Mouse (Mus musculus): ENCODE results near the gene Hus1. TPM values are rescaled to one million over a fixed set of nuclear protein-coding genes. Genes with fewer than 3 reads are reported as not detected.

Hus1 gene
- polyA plus RNA-seq, 1 experiment from 2014 or later, result 17.3 TPM

- Histone ChIP-seq H3K4me2 (ENCODE audit: low read depth, low read length) (no peak overlapping the region), H3K9ac (ENCODE audit: low read length) (no peak overlapping the region), H3K4me3 (ENCODE audit: low read length) (no peak overlapping the region), H3K27me3 (ENCODE audit: control insufficient read depth, insufficient read depth, low read depth, low read length) (peaks cover 7% of the 10 kb centered on the region), H3K36me3 (ENCODE audit: control insufficient read depth, insufficient read depth, low read length) (no peaks in the 10 kb centered on the region), H3K4me1 (replicated peaks; ENCODE audit: control insufficient read depth, insufficient read depth, low read length) (peaks cover 4% of the 10 kb centered on the region), H3K27ac (ENCODE audit: low read length) (no peak overlapping the region), H3K9me3 (ENCODE audit: control insufficient read depth, low read length) (no peaks in the 10 kb centered on the region)
- no peak for ATAC-seq (ENCODE audit: low read depth)
- WGBS, result 45% methylated on average over 5 of the region's 5 CpGs
These were observed 36.1 kb upstream of the Hus1 start for GRCm38 (mm10) chr11:9047044-9047443.

GRCm38 (mm10) chr11:9046546-9046945 lies 35.6 kb upstream of the Hus1 start:
- peaks cover 4% of the 10 kb centered on the region for H3K4me1 ChIP-seq (replicated peaks; ENCODE audit: control insufficient read depth, insufficient read depth, low read length)
- H3K9me3 ChIP-seq (ENCODE audit: control insufficient read depth, low read length), result no peaks in the 10 kb centered on the region
- no peaks in the 10 kb centered on the region for H3K36me3 ChIP-seq (ENCODE audit: control insufficient read depth, insufficient read depth, low read length)
- no peak overlapping the region for H3K4me2 ChIP-seq (ENCODE audit: low read depth, low read length)
- no peak overlapping the region for H3K9ac ChIP-seq (ENCODE audit: low read length)
- no peak for ATAC-seq (ENCODE audit: low read depth)
- H3K27me3 ChIP-seq (ENCODE audit: control insufficient read depth, insufficient read depth, low read depth, low read length), result peaks cover 7% of the 10 kb centered on the region
- H3K27ac ChIP-seq (ENCODE audit: low read length), result no peak overlapping the region
- H3K4me3 ChIP-seq (ENCODE audit: low read length), result no peak overlapping the region
- WGBS, result 80% methylated on average over 2 of the region's 2 CpGs

DNA sequence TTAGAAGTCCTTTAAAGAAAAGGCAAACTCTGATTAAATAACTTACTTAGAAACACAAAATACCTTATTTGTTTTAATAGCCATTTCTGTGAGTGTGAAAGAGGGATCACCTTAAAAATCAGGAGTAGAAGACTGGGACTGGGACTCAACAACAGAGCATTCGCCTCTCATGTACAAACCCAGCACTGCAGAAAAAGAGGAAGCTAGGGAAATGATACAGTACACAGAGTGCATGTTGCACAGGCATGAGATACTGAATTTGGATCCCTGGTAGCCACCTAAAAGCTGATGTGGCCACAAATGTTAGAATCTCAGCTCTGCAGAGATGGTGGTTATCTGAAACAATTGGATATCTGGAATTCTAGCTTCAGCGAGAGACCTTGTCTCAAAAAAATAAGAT lies 20.5 kb upstream of the Hus1 start:
- Histone ChIP-seq H3K4me2 (ENCODE audit: low read depth, low read length) (no peak overlapping the region), H3K4me1 (replicated peaks; ENCODE audit: control insufficient read depth, insufficient read depth, low read length) (no peaks in the 10 kb centered on the region), H3K9ac (ENCODE audit: low read length) (no peak overlapping the region), H3K9me3 (ENCODE audit: control insufficient read depth, low read length) (no peaks in the 10 kb centered on the region), H3K27ac (ENCODE audit: low read length) (no peak overlapping the region), H3K27me3 (ENCODE audit: control insufficient read depth, insufficient read depth, low read depth, low read length) (no peaks in the 10 kb centered on the region), H3K4me3 (ENCODE audit: low read length) (no peak overlapping the region), H3K36me3 (ENCODE audit: control insufficient read depth, insufficient read depth, low read length) (no peaks in the 10 kb centered on the region)
- no peak for ATAC-seq (ENCODE audit: low read depth)
- 80% methylated on average over 2 of the region's 2 CpGs for WGBS

DNA sequence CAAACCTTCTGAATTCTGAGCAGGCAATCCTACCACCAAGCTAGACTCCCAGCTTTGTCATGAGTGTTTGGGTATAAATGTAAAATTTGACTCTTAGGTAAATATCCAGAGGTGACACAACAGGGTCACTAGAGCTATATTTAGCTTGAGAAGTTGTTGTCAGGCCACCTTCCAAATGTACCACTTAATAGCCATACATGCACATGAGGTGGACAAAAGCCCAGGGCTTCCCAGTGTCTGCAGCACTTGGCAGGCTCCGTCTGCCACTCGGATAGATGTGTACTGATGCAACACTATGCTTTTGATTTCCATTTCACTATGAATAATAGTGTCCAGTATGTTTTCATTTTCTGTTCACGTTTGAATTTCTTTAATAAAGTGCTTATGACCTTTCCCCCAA lies 14.2 kb upstream of the Hus1 start:
- H3K4me1 ChIP-seq (replicated peaks; ENCODE audit: control insufficient read depth, insufficient read depth, low read length), result no peaks in the 10 kb centered on the region
- 60% methylated on average over 3 of the region's 3 CpGs for WGBS
- no peaks in the 10 kb centered on the region for H3K9me3 ChIP-seq (ENCODE audit: control insufficient read depth, low read length)
- H3K4me2 ChIP-seq (ENCODE audit: low read depth, low read length), result no peak overlapping the region
- H3K27ac ChIP-seq (ENCODE audit: low read length), result no peak overlapping the region
- ATAC-seq (ENCODE audit: low read depth), result no peak
- H3K9ac ChIP-seq (ENCODE audit: low read length), result no peak overlapping the region
- H3K27me3 ChIP-seq (ENCODE audit: control insufficient read depth, insufficient read depth, low read depth, low read length), result no peaks in the 10 kb centered on the region
- no peaks in the 10 kb centered on the region for H3K36me3 ChIP-seq (ENCODE audit: control insufficient read depth, insufficient read depth, low read length)
- H3K4me3 ChIP-seq (ENCODE audit: low read length), result no peak overlapping the region

GRCm38 (mm10) chr11:9024782-9025181 lies 13.8 kb upstream of the Hus1 start:
- Histone ChIP-seq H3K9ac (ENCODE audit: low read length) (no peak overlapping the region), H3K27me3 (ENCODE audit: control insufficient read depth, insufficient read depth, low read depth, low read length) (no peaks in the 10 kb centered on the region), H3K4me1 (replicated peaks; ENCODE audit: control insufficient read depth, insufficient read depth, low read length) (no peaks in the 10 kb centered on the region), H3K27ac (ENCODE audit: low read length) (no peak overlapping the region), H3K4me2 (ENCODE audit: low read depth, low read length) (no peak overlapping the region), H3K9me3 (ENCODE audit: control insufficient read depth, low read length) (no peaks in the 10 kb centered on the region), H3K4me3 (ENCODE audit: low read length) (no peak overlapping the region), H3K36me3 (ENCODE audit: control insufficient read depth, insufficient read depth, low read length) (no peaks in the 10 kb centered on the region)
- no peak for ATAC-seq (ENCODE audit: low read depth)
- 58% methylated on average over 7 of the region's 7 CpGs for WGBS

- Histone ChIP-seq H3K27me3 (ENCODE audit: control insufficient read depth, insufficient read depth, low read depth, low read length) (no peaks in the 10 kb centered on the region), H3K36me3 (ENCODE audit: control insufficient read depth, insufficient read depth, low read length) (no peaks in the 10 kb centered on the region), H3K4me1 (replicated peaks; ENCODE audit: control insufficient read depth, insufficient read depth, low read length) (no peaks in the 10 kb centered on the region), H3K9ac (ENCODE audit: low read length) (no peak overlapping the region), H3K4me3 (ENCODE audit: low read length) (no peak overlapping the region), H3K4me2 (ENCODE audit: low read depth, low read length) (no peak overlapping the region), H3K9me3 (ENCODE audit: control insufficient read depth, low read length) (no peaks in the 10 kb centered on the region), H3K27ac (ENCODE audit: low read length) (no peak overlapping the region)
- 66% methylated on average over 5 of the region's 5 CpGs for WGBS
- no peak for ATAC-seq (ENCODE audit: low read depth)
These were observed 9.2 kb upstream of the Hus1 start for GRCm38 (mm10) chr11:9020207-9020606.

DNA sequence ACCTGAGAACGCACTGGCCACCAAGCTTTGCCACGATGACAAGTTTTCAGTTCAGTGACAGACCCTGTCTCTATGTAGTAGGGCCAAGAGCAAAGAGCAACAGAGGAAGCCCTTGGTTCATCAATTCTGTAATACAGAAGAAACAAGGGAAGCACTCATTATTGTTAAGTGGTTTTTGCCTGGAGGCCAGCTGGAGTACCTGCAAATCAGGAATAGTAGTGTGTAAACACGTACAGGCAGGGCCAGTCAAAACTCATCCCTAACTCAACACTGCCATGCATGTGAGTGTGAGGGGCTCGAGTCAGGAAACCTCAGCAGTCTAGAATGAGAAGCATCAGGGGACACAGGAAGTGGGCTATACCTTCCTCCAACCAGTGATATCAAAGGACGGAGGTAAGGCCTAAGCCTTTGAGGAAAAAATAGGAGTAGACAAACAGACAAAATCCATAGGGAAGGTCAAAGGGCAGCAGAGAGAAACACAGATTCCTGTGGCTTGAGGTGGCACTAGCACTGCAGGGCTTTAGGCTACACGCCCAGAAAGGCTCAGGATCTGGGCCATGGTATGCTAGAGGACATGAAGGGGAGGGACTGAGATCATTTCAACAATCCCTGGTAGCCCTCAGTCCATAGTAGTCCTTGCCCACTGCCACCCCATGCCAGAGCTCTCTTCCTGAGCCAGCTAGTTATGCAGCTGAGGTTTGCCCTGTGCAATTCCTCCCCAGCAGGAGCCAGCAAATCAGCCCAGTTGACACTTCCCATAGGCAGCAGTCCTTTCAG lies 7.7 kb upstream of the Hus1 start:
- Histone ChIP-seq H3K27me3 (ENCODE audit: control insufficient read depth, insufficient read depth, low read depth, low read length) (no peaks in the 10 kb centered on the region; the same call in 1 of the 2 replicates), H3K27ac (ENCODE audit: low read length) (no peak overlapping the region), H3K4me2 (ENCODE audit: low read depth, low read length) (no peak overlapping the region), H3K4me1 (replicated peaks; ENCODE audit: control insufficient read depth, insufficient read depth, low read length) (no peaks in the 10 kb centered on the region), H3K4me3 (ENCODE audit: low read length) (no peak overlapping the region), H3K36me3 (ENCODE audit: control insufficient read depth, insufficient read depth, low read length) (no peaks in the 10 kb centered on the region), H3K9ac (ENCODE audit: low read length) (no peak overlapping the region), H3K9me3 (ENCODE audit: control insufficient read depth, low read length) (no peaks in the 10 kb centered on the region)
- no peak for ATAC-seq (ENCODE audit: low read depth)
- WGBS, result 69% methylated on average over 6 of the region's 6 CpGs

GRCm38 (mm10) chr11:9014740-9015139 lies 3.7 kb upstream of the Hus1 start:
- no peak overlapping the region for H3K4me2 ChIP-seq (ENCODE audit: low read depth, low read length)
- WGBS, result 74% methylated on average over 3 of the region's 3 CpGs
- no peak overlapping the region for H3K9ac ChIP-seq (ENCODE audit: low read length)
- no peaks in the 10 kb centered on the region; the same call in 1 of the 2 replicates for H3K27me3 ChIP-seq (ENCODE audit: control insufficient read depth, insufficient read depth, low read depth, low read length)
- H3K27ac ChIP-seq (ENCODE audit: low read length), result no peak overlapping the region
- no peak overlapping the region for H3K4me3 ChIP-seq (ENCODE audit: low read length)
- no peak for ATAC-seq (ENCODE audit: low read depth)
- no peaks in the 10 kb centered on the region for H3K9me3 ChIP-seq (ENCODE audit: control insufficient read depth, low read length)
- no peaks in the 10 kb centered on the region for H3K36me3 ChIP-seq (ENCODE audit: control insufficient read depth, insufficient read depth, low read length)
- H3K4me1 ChIP-seq (replicated peaks; ENCODE audit: control insufficient read depth, insufficient read depth, low read length), result peaks cover 5% of the 10 kb centered on the region

DNA sequence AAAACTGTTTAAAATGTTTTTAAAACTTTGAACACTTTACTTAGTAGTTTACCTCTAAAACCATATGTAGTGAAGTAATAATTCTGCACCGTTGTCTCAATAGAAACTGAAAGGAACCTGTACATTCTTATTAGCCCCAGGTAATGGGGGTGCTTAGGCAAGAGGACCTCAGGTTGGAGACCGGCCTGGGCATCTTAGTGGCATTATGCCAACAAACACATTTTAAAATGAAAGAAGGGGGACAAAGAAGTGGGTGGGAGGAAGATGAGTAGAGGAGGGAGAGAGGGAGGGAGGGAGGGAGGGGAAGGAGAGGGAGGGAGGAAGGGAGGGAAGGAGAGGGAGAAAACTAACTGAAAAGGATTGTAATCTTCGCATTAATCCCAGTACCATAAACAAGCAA lies 357 bp upstream of the Hus1 start:
- peak overlapping the region; percentile 92 for H3K9ac ChIP-seq (ENCODE audit: low read length)
- H3K4me3 ChIP-seq (ENCODE audit: low read length), result peak overlapping the region; percentile 72
- H3K27ac ChIP-seq (ENCODE audit: low read length), result peak overlapping the region; percentile 92
- ATAC-seq (ENCODE audit: low read depth), result peak; percentile 26; the same call in 1 of the 2 replicates
- peaks cover 10% of the 10 kb centered on the region for H3K4me1 ChIP-seq (replicated peaks; ENCODE audit: control insufficient read depth, insufficient read depth, low read length)
- peaks cover 6% of the 10 kb centered on the region for H3K36me3 ChIP-seq (ENCODE audit: control insufficient read depth, insufficient read depth, low read length)
- WGBS, result 6% methylated on average over 3 of the region's 3 CpGs
- no peaks in the 10 kb centered on the region; the same call in 1 of the 2 replicates for H3K27me3 ChIP-seq (ENCODE audit: control insufficient read depth, insufficient read depth, low read depth, low read length)
- H3K4me2 ChIP-seq (ENCODE audit: low read depth, low read length), result peak overlapping the region; percentile 80
- H3K9me3 ChIP-seq (ENCODE audit: control insufficient read depth, low read length), result no peaks in the 10 kb centered on the region

All from lung, embryonic 16.5 days (tissue).